In genomic region chr17:6106361-6107014, GRCm38 (mm10) we compare ENCODE assay signal across 8 mouse cellular contexts. TPM values are rescaled to one million over a fixed set of nuclear protein-coding genes. Genes with fewer than 3 reads are reported as not detected.
DNase-seq lines count a peak whose midpoint lies in the region; ATAC-seq lines count a peak whose summit lies in the region.

Tulp4 (plus strand) TSS chr17:6106437.

- H3K4me3 ChIP-seq in hindbrain, embryonic 14.5 days (replicated peaks; ENCODE audit: low read length) = peak within 1 kb of the TSS; percentile 61

- peak; percentile 95 for ATAC-seq in hindbrain, embryonic 14.5 days (ENCODE audit: low FRiP score)

- H3K36me3 ChIP-seq in hindbrain, embryonic 14.5 days (replicated peaks; ENCODE audit: control insufficient read depth, insufficient read depth) = no peaks in the 10 kb centered on the region

- H3K4me1 ChIP-seq in hindbrain, embryonic 14.5 days (replicated peaks; ENCODE audit: control insufficient read depth, insufficient read depth, low read length) = peaks cover 22% of the 10 kb centered on the region

- peak within 1 kb of the TSS; percentile 92 for H3K9ac ChIP-seq in hindbrain, embryonic 14.5 days

- DNase-seq in R1 (ENCODE audit: low read depth, low spot score) = peak; percentile 90
- peak; percentile 88 to 91 for DNase-seq in cerebellum, postnatal 25 days
- peak; percentile 78 to 86 for DNase-seq in frontal cortex, postnatal 36 days (ENCODE audit: low spot score in 2 of 2)
- DNase-seq in hindbrain, embryonic 14.5 days (ENCODE audit: low spot score) = peak; percentile 87
- DNase-seq in layer of hippocampus, postnatal 25 days (ENCODE audit: extremely low spot score in 1 of 2, low spot score in 1 of 2) = peak; percentile 66 to 77
- peak; percentile 85 for DNase-seq in lung, postnatal 14 days
- DNase-seq in ovary, postnatal 36 days (ENCODE audit: low spot score) = peak; percentile 86
- peak; percentile 89 for DNase-seq in thymus, postnatal 14 days

- H3K27me3 ChIP-seq in hindbrain, embryonic 14.5 days (ENCODE audit: control insufficient read depth, insufficient read depth, low read length) = no peaks in the 10 kb centered on the region

- WGBS in hindbrain, embryonic 14.5 days = under 1% methylated on average over 49 of the region's 76 CpGs

- no peaks in the 10 kb centered on the region for H3K9me3 ChIP-seq in hindbrain, embryonic 14.5 days (ENCODE audit: control insufficient read depth, low read length)

- peak within 1 kb of the TSS; percentile 97 for H3K27ac ChIP-seq in hindbrain, embryonic 14.5 days

- H3K4me2 ChIP-seq in hindbrain, embryonic 14.5 days (replicated peaks) = peak within 1 kb of the TSS; percentile 83

RNA-seq across cellular contexts. Expression of gene Tulp4, which starts in this region (rescaled TPM):
- polyA plus RNA-seq in hindbrain, embryonic 14.5 days (2014; fragmentation: Nextera tagmentation; extraction: Ambion mirVana) = 164 and 177 TPM in 2 replicates
- 100 to 1,000 TPM; 282 to 283 TPM for total RNA-seq in layer of hippocampus, postnatal 25 days (2021)

Comparison
In these comparisons a context has a peak if more than half of its experiments do, and no peak if none do; other contexts are left out.
1. Peak in every context shown above with its lines: DNase-seq, ATAC-seq, H3K4me3 ChIP-seq and H3K27ac ChIP-seq.